Mouse (Mus musculus) liver, postnatal 0 days (tissue): ENCODE results near the gene Csf3r.

ENCODE experiments used
- CTCF ChIP-seq: sonication (generic); IDR thresholded peaks from 2 replicates; pipeline ENCODE4 v1.5.1; 2016; ENCODE audit warnings: antibody characterized with exemption, low read depth
- EP300 ChIP-seq: IDR thresholded peaks from 2 replicates; pipeline ENCODE4 v1.6.1; 2016; ENCODE audit warnings: antibody characterized with exemption, low read depth, mild to moderate bottlenecking

DNA sequence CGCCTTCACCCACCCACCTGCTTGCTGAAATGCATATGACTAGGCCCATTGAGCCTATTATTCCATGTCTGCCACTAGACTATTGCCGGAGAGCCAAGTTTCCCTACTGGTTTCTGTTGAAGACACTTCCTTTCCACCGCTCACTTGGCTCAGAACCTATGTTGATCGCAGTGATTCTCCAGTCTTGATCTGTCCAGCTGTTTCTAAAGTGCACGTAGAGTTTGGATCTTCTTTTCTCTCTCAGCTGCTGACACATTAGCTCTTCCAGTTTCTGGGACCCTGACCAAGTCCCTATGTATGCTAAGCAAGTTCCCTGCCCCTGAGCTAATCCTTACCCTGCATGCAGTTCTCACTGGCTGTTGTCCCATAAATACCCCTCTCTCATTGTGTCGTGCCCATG is 53.5 kb downstream of the Csf3r start:
- TF ChIP-seq CTCF, result no peak
- no peak for TF ChIP-seq EP300
